Mouse (Mus musculus): ENCODE results near the gene Trmt44. TPM values are rescaled to one million over a fixed set of nuclear protein-coding genes. Genes with fewer than 3 reads are reported as not detected.

Gene Trmt44
- polyA plus RNA-seq, 1 experiment from 2014 or later = 7.1 TPM

- peak overlapping the region; percentile 67 for H3K27ac ChIP-seq (replicated peaks; ENCODE audit: low read depth, low read length)
- H3K27me3 ChIP-seq (replicated peaks; ENCODE audit: control insufficient read depth, insufficient read depth, low read length) = no peaks in the 10 kb centered on the region
- DNase-seq (ENCODE audit: low spot score) (no peak), ATAC-seq (ENCODE audit: low read depth) (no peak)
- H3K9ac ChIP-seq (ENCODE audit: low read depth, low read length) = no peak overlapping the region
- H3K4me3 ChIP-seq (ENCODE audit: low read depth, low read length) = no peak overlapping the region
- H3K4me1 ChIP-seq (ENCODE audit: control insufficient read depth, insufficient read depth, low read length) = peaks cover 19% of the 10 kb centered on the region
- no peaks in the 10 kb centered on the region for H3K36me3 ChIP-seq (ENCODE audit: control insufficient read depth, insufficient read depth, low read length)
- H3K4me2 ChIP-seq (ENCODE audit: low read depth, low read length) = no peak overlapping the region
- H3K9me3 ChIP-seq (ENCODE audit: control insufficient read depth, low read length) = no peaks in the 10 kb centered on the region
- WGBS = 80% methylated on average over 2 of the region's 2 CpGs
Observed at GRCm38 (mm10) chr5:35609971-35610370, 35.1 kb upstream of the Trmt44 start.

DNA sequence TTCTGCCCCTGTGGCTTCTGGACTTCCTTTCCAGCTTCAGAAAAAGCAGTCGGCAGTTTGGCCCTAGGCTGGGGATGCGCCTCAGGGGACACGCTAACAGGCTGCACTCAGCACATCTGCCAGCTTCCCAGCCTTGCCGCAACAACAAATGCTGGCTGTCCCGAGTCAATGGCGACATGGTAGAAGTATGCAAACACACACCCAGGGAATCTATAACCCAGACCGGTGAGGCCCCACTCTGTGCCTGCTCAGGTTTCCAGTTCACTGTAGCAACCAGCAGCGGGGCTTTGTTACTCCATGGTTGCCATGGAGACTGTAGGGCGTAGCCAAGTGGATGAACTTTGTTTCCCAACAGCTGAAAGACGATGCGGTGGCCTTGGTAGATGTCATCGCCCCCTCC is 34.5 kb upstream of the Trmt44 start:
- Histone ChIP-seq H3K4me1 (ENCODE audit: control insufficient read depth, insufficient read depth, low read length) (peaks cover 19% of the 10 kb centered on the region), H3K36me3 (ENCODE audit: control insufficient read depth, insufficient read depth, low read length) (no peaks in the 10 kb centered on the region), H3K27me3 (replicated peaks; ENCODE audit: control insufficient read depth, insufficient read depth, low read length) (no peaks in the 10 kb centered on the region), H3K27ac (replicated peaks; ENCODE audit: low read depth, low read length) (peak overlapping the region; percentile 67), H3K4me3 (ENCODE audit: low read depth, low read length) (no peak overlapping the region), H3K9me3 (ENCODE audit: control insufficient read depth, low read length) (no peaks in the 10 kb centered on the region), H3K4me2 (ENCODE audit: low read depth, low read length) (no peak overlapping the region), H3K9ac (ENCODE audit: low read depth, low read length) (peak overlapping the region; percentile 52; the same call in 1 of the 2 replicates)
- peak; percentile 96 for DNase-seq (ENCODE audit: low spot score)
- ATAC-seq (ENCODE audit: low read depth) = peak; percentile 94
- WGBS = 12% methylated on average over 12 of the region's 12 CpGs

DNA sequence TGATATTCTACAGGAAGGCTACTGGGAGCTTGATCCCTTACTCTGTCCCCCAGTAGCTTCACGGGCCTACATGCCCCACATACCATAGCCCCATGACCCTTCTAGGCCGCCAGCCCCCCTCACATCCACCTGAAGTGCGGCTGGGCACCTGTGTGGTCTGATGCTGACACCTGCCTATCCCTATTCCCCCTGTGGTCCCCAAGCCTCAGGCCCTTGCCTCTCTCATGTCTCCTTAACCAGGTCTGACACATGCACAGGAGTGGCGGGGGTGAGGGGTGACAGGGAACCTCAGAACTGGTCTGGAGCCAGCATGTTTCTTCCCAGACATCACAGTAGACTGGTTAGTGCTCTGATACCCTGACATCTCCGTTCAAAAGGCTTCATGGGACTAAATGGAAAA is 33.7 kb upstream of the Trmt44 start:
- H3K4me2 ChIP-seq (ENCODE audit: low read depth, low read length) = no peak overlapping the region
- no peak for ATAC-seq (ENCODE audit: low read depth)
- 61% methylated on average over 5 of the region's 5 CpGs for WGBS
- H3K4me1 ChIP-seq (ENCODE audit: control insufficient read depth, insufficient read depth, low read length) = peaks cover 19% of the 10 kb centered on the region
- no peak overlapping the region for H3K9ac ChIP-seq (ENCODE audit: low read depth, low read length)
- no peak overlapping the region for H3K4me3 ChIP-seq (ENCODE audit: low read depth, low read length)
- no peaks in the 10 kb centered on the region for H3K27me3 ChIP-seq (replicated peaks; ENCODE audit: control insufficient read depth, insufficient read depth, low read length)
- DNase-seq (ENCODE audit: low spot score) = no peak
- no peaks in the 10 kb centered on the region for H3K9me3 ChIP-seq (ENCODE audit: control insufficient read depth, low read length)
- no peaks in the 10 kb centered on the region for H3K36me3 ChIP-seq (ENCODE audit: control insufficient read depth, insufficient read depth, low read length)
- H3K27ac ChIP-seq (replicated peaks; ENCODE audit: low read depth, low read length) = peak overlapping the region; percentile 67

- H3K9me3 ChIP-seq (ENCODE audit: control insufficient read depth, low read length) = no peaks in the 10 kb centered on the region
- H3K36me3 ChIP-seq (ENCODE audit: control insufficient read depth, insufficient read depth, low read length) = peaks cover 7% of the 10 kb centered on the region; the same call in 1 of the 2 replicates
- no peaks in the 10 kb centered on the region for H3K27me3 ChIP-seq (replicated peaks; ENCODE audit: control insufficient read depth, insufficient read depth, low read length)
- H3K4me1 ChIP-seq (ENCODE audit: control insufficient read depth, insufficient read depth, low read length) = peaks cover 19% of the 10 kb centered on the region
- no peak for ATAC-seq (ENCODE audit: low read depth)
- H3K4me3 ChIP-seq (ENCODE audit: low read depth, low read length) = no peak overlapping the region
- no peak overlapping the region for H3K4me2 ChIP-seq (ENCODE audit: low read depth, low read length)
- no peak for DNase-seq (ENCODE audit: low spot score)
- WGBS = 85% methylated on average over 4 of the region's 7 CpGs
- H3K27ac ChIP-seq (replicated peaks; ENCODE audit: low read depth, low read length) = no peak overlapping the region
- no peak overlapping the region for H3K9ac ChIP-seq (ENCODE audit: low read depth, low read length)
Observed at GRCm38 (mm10) chr5:35607784-35608183, 32.9 kb upstream of the Trmt44 start.

DNA sequence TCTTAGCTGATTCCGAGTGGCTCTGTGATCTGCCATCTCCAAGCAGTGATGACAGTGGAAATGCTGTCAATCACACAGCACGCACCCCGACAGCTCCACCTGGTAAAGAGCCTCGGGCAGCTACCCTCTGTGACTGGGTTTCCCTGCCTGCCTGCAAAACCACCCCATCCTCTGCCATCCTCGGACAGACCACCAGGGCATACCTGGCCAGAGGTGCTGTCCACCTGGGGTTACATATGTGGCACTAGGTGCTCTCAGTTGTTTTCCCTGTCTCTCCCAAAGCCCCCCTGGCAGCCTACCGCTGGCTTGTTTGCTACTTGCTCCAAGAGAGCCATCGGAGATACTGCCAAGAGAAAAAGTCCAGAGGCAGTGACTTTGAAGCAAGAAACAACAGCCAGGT is 31.9 kb upstream of the Trmt44 start:
- Histone ChIP-seq H3K27me3 (replicated peaks; ENCODE audit: control insufficient read depth, insufficient read depth, low read length) (no peaks in the 10 kb centered on the region), H3K4me2 (ENCODE audit: low read depth, low read length) (no peak overlapping the region), H3K4me3 (ENCODE audit: low read depth, low read length) (no peak overlapping the region), H3K27ac (replicated peaks; ENCODE audit: low read depth, low read length) (no peak overlapping the region), H3K4me1 (ENCODE audit: control insufficient read depth, insufficient read depth, low read length) (peaks cover 19% of the 10 kb centered on the region), H3K9ac (ENCODE audit: low read depth, low read length) (no peak overlapping the region), H3K36me3 (ENCODE audit: control insufficient read depth, insufficient read depth, low read length) (peaks cover 17% of the 10 kb centered on the region), H3K9me3 (ENCODE audit: control insufficient read depth, low read length) (no peaks in the 10 kb centered on the region)
- WGBS = 87% methylated on average over 6 of the region's 7 CpGs
- no peak for ATAC-seq (ENCODE audit: low read depth)
- no peak for DNase-seq (ENCODE audit: low spot score)

DNA sequence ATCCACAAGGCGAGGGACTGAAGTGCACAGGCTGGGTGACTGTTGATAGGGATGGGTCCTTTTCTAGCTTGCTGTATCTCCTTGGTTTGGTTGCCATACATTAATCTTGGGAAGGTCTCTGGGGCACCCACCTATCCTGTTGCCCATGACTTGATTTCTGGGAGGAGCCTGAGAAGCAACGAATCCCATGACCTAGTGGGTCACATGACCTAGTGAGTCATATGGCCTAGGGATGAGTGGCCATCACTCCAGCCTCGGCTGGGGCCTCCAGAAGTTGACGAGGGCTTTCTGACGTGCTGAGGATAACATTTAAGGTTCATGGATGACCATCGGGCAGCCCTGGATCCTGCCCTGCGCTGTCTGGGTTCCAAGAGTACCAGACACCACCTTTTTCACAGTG is 30.5 kb upstream of the Trmt44 start:
- no peak overlapping the region for H3K4me3 ChIP-seq (ENCODE audit: low read depth, low read length)
- H3K9ac ChIP-seq (ENCODE audit: low read depth, low read length) = no peak overlapping the region
- H3K4me1 ChIP-seq (ENCODE audit: control insufficient read depth, insufficient read depth, low read length) = peaks cover 19% of the 10 kb centered on the region
- 84% methylated on average over 7 of the region's 7 CpGs for WGBS
- H3K36me3 ChIP-seq (ENCODE audit: control insufficient read depth, insufficient read depth, low read length) = peaks cover 22% of the 10 kb centered on the region
- no peak for ATAC-seq (ENCODE audit: low read depth)
- no peak overlapping the region for H3K4me2 ChIP-seq (ENCODE audit: low read depth, low read length)
- no peaks in the 10 kb centered on the region for H3K27me3 ChIP-seq (replicated peaks; ENCODE audit: control insufficient read depth, insufficient read depth, low read length)
- DNase-seq (ENCODE audit: low spot score) = no peak
- no peaks in the 10 kb centered on the region for H3K9me3 ChIP-seq (ENCODE audit: control insufficient read depth, low read length)
- no peak overlapping the region for H3K27ac ChIP-seq (replicated peaks; ENCODE audit: low read depth, low read length)

DNA sequence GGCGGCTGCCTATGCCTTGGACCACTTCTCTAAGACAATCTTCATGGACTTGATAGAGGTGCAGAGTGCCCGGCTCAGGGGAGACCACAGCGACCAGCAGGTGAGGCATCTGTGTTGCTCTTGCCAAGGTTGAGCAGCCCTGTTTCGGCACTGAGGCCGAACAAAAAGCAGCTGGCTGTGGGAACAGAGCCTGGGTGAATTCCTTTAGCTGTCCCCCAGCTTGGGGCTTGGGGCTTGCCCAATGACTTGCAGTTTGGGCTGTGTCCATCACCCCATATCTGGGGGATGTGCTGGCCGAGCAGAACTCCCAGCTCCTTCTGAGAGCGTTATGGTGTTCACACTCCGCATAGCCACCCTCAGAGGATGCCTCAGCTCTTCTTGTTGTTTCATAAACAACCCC is 26.7 kb upstream of the Trmt44 start:
- ATAC-seq (ENCODE audit: low read depth) = no peak
- H3K9ac ChIP-seq (ENCODE audit: low read depth, low read length) = no peak overlapping the region
- WGBS = 88% methylated on average over 8 of the region's 8 CpGs

GRCm38 (mm10) chr5:35600233-35600632 is 25.4 kb upstream of the Trmt44 start:
- H3K36me3 ChIP-seq (ENCODE audit: control insufficient read depth, insufficient read depth, low read length) = peaks cover 49% of the 10 kb centered on the region
- no peak for ATAC-seq (ENCODE audit: low read depth)
- H3K9ac ChIP-seq (ENCODE audit: low read depth, low read length) = no peak overlapping the region
- no peak overlapping the region for H3K4me3 ChIP-seq (ENCODE audit: low read depth, low read length)
- H3K27me3 ChIP-seq (replicated peaks; ENCODE audit: control insufficient read depth, insufficient read depth, low read length) = no peaks in the 10 kb centered on the region
- no peaks in the 10 kb centered on the region for H3K4me1 ChIP-seq (ENCODE audit: control insufficient read depth, insufficient read depth, low read length)
- no peak for DNase-seq (ENCODE audit: low spot score)
- H3K27ac ChIP-seq (replicated peaks; ENCODE audit: low read depth, low read length) = no peak overlapping the region
- 88% methylated on average over 11 of the region's 11 CpGs for WGBS
- no peaks in the 10 kb centered on the region for H3K9me3 ChIP-seq (ENCODE audit: control insufficient read depth, low read length)
- H3K4me2 ChIP-seq (ENCODE audit: low read depth, low read length) = no peak overlapping the region

More for the DNA sequence above, 26.7 kb upstream of the Trmt44 start:
- H3K4me1 ChIP-seq (ENCODE audit: control insufficient read depth, insufficient read depth, low read length) = no peaks in the 10 kb centered on the region
- no peaks in the 10 kb centered on the region for H3K27me3 ChIP-seq (replicated peaks; ENCODE audit: control insufficient read depth, insufficient read depth, low read length)
- no peak for DNase-seq (ENCODE audit: low spot score)
- H3K4me3 ChIP-seq (ENCODE audit: low read depth, low read length) = no peak overlapping the region
- no peaks in the 10 kb centered on the region for H3K9me3 ChIP-seq (ENCODE audit: control insufficient read depth, low read length)
- H3K36me3 ChIP-seq (ENCODE audit: control insufficient read depth, insufficient read depth, low read length) = peaks cover 43% of the 10 kb centered on the region
- no peak overlapping the region for H3K27ac ChIP-seq (replicated peaks; ENCODE audit: low read depth, low read length)
- H3K4me2 ChIP-seq (ENCODE audit: low read depth, low read length) = no peak overlapping the region

Data from embryonic facial prominence, embryonic 14.5 days (tissue).